Mouse (Mus musculus): ENCODE measurements around the gene Nrip3.

Nrip3 gene

GRCm38 (mm10) chr7:109767575-109768350, 14.1 kb downstream of the Nrip3 start:
- no peak for DNase-seq

DNA sequence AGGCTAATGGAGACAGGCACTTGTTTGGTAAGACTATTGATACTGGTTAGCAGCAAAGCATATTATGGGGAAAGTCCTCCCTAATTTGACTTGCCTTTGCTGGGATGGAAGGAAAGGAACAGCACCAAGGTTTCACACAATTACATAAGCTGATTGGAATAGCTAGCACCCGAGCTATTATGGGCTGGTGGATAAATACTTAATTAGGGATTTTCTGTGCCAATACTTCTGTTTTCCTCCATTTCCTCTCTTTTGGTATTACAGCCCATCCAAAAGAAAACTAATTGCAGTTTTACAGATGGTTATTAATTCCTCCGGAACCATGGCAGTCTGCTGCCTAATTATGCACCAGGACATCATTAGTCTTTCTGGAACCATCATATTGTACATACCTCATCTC, 17.8 kb downstream of the Nrip3 start:
- DNase-seq, result no peak

DNA sequence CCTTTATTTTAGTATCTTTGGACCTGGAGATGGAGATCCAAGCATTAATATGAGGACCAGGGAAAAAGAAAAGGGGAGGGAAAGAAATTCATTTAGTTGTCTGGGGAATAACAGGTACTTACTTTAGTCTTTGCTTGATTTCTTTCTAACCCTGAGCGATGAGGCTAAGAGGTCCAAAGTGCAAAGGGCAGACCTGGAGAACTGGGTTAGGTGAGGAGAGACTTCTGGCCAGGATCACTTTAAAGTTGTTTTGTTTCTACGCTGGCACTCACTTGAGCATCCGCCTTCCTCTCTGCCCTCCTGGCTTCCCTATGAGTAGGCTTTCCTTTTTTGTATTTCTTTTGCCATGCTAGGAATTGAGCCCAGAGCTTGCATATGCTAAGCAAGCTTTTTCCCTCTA, 25.5 kb downstream of the Nrip3 start:
- no peak for DNase-seq

DNA sequence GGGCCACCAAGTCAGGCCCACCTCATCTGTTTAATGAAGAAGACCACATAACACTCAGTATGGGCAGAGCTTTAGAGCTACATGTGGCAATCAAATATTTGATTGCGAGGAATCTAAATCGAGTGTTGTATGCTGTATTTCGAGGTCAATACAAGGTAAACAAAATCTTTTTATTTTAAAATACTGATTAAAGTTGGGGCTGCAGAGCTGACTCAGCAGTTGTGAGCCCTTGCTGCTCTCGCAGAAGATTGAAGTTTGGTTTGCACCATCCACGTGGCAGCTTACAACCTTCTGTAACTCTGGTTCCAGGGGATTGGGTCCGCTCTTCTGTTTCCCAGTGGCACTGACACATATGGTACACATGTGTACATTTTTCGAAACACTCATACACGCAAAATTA, 27.8 kb downstream of the Nrip3 start:
- no peak for DNase-seq

GRCm38 (mm10) chr7:109752008-109752925, 29.6 kb downstream of the Nrip3 start, which contains the start of gene Tmem9b:
Gene Tmem9b (minus strand): TSS chr7:109752875.
- peak; percentile 87 for DNase-seq

GRCm38 (mm10) chr7:109751427-109752007, 30.3 kb downstream of the Nrip3 start:
- no peak for DNase-seq

DNA sequence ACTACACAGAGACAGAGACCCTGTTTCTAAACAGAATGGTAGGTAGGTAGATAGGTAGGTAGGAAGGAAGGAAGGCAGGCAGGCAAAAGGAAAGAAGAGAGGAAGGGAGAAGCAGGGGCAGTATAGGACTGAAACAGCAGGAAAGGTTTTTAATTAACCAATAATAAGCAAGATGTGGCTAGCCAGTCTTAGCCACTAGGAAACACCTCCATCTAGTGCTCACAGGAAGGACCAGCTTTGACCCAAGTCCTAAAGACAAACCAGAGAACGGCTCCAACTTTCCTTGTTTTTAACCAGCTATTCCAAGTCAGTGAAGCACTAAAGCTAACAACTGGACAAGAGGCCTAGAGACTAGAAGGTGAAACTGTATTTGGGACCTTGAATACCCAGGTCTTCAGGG, 34.1 kb downstream of the Nrip3 start:
- no peak for DNase-seq

DNA sequence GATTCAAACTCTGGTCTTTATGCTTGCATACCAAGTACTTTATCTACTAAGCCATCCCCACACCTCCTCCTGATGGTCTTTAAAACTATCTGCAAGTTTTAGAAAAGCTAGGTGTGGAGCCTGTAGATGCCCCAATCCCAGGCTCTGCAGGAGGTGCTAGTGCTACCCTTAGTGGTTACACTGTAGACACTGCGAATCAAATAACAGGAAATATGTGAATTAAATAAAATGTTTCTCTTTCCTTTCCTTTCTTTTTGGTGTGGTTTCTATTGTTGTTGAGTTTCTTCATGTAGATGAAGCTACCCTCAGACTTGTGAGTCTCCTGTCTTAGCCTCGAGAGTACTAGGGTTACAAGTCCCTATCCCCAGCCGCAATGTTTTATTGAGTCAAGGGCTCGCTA, 40.1 kb downstream of the Nrip3 start:
- no peak for DNase-seq

DNA sequence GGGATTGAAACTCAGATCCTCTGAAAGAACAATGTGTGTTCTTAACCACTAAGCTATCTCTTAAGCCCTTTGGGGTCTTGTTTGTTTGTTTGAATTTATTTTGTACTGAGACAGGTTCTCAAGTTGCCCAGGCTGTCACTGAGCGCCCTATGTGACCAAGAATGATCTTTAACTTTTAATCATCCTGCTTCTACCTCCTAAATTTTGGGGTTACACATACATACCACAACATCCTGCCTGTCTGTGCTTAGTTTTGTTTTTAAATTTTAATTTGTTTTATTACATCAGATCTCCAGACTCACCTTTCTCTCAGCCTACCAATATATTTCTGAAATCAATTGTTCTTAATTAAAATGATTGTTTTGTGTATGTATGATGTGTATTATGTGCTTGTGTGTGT, 40.8 kb downstream of the Nrip3 start:
- DNase-seq, result no peak

DNA sequence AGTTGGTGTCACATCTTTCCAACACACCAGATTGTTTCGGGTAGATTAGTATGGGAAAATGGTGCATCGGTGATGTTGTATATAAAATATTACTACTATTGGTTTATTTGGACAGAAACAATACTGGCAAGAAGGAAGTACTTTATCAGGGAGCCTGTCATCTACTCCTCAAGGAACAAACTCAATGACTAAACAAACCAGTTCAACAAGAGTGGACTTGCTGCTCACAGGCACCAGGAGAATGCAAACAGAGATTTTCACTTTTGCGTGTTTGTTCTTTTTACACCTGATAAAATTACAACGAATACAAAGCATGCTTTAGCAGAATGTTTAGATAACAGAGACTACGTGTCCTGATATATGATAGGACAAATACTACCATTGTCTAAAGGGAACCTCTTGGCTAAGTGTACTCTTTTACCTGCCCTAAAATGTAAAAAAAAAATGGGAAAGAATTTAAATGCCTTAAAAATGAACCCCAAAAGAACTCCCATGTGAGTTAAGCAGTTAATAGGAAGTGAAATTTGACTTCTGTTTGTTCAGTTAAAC, 41.9 kb downstream of the Nrip3 start:
- DNase-seq, result no peak

GRCm38 (mm10) chr7:109734806-109735205, 47.0 kb downstream of the Nrip3 start:
- no peak for DNase-seq

GRCm38 (mm10) chr7:109731626-109732025, 50.2 kb downstream of the Nrip3 start, which contains the start of gene Ascl3:
Gene Ascl3 (minus strand): TSS chr7:109731726.
- no peak for DNase-seq

DNA sequence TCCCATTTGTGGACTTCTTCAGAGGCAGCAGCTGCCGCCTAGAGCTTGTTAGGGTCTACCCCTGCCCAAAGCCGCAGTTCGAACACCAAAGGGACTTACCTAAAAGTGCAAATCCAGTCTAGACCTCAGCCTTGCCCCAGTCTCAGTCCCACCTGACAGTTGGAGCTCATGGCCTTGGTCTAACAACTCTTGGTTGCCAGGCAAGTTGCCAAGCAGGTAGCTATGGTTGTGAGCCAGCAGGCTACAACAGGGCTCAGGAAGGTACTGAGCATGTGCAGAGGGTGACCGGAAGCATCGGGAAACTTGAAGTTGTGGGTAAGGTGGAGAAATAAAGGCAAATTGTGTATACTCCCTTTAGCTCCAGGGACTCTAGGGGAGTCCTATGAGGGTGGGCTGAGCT, 58.1 kb downstream of the Nrip3 start, which contains the start of gene BC051019:
Gene BC051019 (minus strand): TSS at position 154 of the 400 bp plus-strand sequence.
- DNase-seq, result no peak

DNA sequence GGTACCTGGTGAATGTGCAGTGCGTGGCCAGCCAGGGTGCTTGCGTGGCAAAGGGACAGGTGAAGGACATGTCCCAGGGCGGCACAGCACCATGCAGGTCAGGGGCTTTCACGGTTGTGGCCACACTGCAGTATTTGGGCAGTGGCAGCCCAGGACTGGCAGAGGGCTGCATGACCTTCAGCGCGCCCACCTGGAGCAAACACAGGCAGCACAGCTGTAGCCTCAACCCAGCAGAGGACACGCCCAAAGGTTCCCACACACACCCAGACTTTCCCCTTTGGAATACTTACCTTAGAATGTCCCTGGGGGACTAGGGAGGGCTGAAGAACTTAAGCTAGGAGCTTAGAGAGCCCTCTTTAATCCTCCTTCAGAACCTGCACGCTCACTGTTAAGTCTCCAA, 58.7 kb downstream of the Nrip3 start:
- DNase-seq, result no peak

- DNase-seq, result no peak
Observed at GRCm38 (mm10) chr7:109722618-109723017, 59.2 kb downstream of the Nrip3 start.

GRCm38 (mm10) chr7:109719286-109719685, 62.5 kb downstream of the Nrip3 start:
- peak; percentile 71 for DNase-seq

DNA sequence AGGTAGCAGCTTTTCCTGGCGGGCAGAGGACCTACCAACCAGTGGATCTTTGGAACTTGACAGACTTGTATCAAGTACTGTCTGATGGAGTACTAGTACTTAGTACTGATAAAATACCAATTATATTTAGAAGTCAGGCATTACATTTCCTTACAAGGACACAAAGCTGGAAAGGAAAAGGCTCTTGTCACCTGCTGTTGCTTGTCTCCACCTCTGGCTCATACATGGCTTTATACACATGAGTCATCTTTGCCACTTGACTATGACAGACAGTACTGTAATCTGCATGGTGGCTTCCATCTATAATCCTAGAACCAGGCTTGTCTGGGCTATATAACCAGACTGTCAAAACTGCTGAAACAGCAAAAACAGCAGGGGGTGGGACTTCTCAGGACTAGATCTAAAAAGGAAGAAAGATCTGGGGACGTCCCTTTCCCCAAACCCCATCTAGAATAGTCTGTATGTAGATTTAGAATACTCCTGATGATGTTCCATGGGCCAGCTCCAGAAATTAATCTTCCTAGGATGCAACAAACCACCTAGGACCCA, 68.3 kb downstream of the Nrip3 start:
- DNase-seq, result no peak

- no peak for DNase-seq
Observed at GRCm38 (mm10) chr7:109712198-109712597, 69.6 kb downstream of the Nrip3 start.

DNA sequence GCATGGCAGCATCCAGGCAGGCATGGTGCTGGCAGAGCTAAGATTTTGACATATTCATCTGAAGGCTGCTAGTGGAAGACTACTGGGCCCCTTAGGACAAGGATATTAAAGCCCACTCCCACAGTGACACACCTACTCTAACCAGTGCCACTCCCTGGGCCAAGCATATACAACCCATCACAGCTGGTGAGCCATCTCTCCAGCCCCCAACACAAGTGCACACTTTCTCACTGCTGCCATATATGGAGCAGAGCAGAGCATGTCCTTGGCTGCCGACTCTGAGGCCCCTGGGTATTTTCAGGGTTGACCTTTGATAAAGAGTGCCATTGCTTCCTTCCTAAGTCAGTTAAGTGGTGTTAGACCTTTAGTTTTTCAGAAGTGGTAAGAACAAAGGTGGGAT, 71.8 kb downstream of the Nrip3 start:
- DNase-seq, result no peak

- DNase-seq, result peak; percentile 80
Observed at GRCm38 (mm10) chr7:109708961-109709382, 72.9 kb downstream of the Nrip3 start.

Data from lung, postnatal 10 days (tissue).